Mouse (Mus musculus) hindbrain, embryonic 11.5 days (tissue): ENCODE measurements around the gene Foxm1. TPM values are rescaled to one million over a fixed set of nuclear protein-coding genes. Genes with fewer than 3 reads are reported as not detected.
"Not testable (repeated sequence)": the region's sequence is repeated elsewhere in the genome, so short reads cannot be mapped to it uniquely, and the experiment has no call there.

Experiments
- ATAC-seq: fragments of 200-750 bp; cut with Nextera tagmentation; 2 replicates; pipeline ENCODE4 v1.8.0; 2017; ENCODE audit warnings: mild to moderate bottlenecking, moderate TSS enrichment, moderate library complexity; ENCODE audit not compliant: low FRiP score
- DNase-seq: peaks from one replicate; pipeline ENCODE4 v3.0.0-alpha.2; 2015; ENCODE audit warnings: low spot score
- H3K27ac ChIP-seq: fragments of 300-500 bp; sonication (generic); 2 replicates; pipeline ENCODE4 v1.5.1; 2014; ENCODE audit warnings: mild to moderate bottlenecking, low read depth, low read length
- H3K27me3 ChIP-seq: fragments of 300-500 bp; sonication (generic); 2 replicates; pipeline ENCODE4 v1.6.1; 2014; ENCODE audit warnings: mild to moderate bottlenecking, low read length, moderate library complexity, mixed read lengths; ENCODE audit not compliant: control insufficient read depth, insufficient read depth
- H3K36me3 ChIP-seq: fragments of 300-500 bp; sonication (generic); 2 replicates; pipeline ENCODE4 v1.6.1; 2014; ENCODE audit warnings: mild to moderate bottlenecking, low read length, moderate library complexity, mixed read lengths; ENCODE audit not compliant: control insufficient read depth, insufficient read depth
- H3K4me1 ChIP-seq: fragments of 300-500 bp; sonication (generic); replicated peaks from 2 replicates; pipeline ENCODE4 v1.6.1; 2014; ENCODE audit warnings: low read length, mixed read lengths; ENCODE audit not compliant: control insufficient read depth, insufficient read depth
- H3K4me2 ChIP-seq: fragments of 300-500 bp; sonication (generic); replicated peaks from 2 replicates; pipeline ENCODE4 v1.6.1; 2014; ENCODE audit warnings: mild to moderate bottlenecking, low read depth, low read length
- H3K4me3 ChIP-seq: fragments of 300-500 bp; sonication (generic); 2 replicates; pipeline ENCODE4 v1.5.1; 2014; ENCODE audit warnings: low read depth, low read length
- H3K9ac ChIP-seq: fragments of 300-500 bp; sonication (generic); 2 replicates; pipeline ENCODE4 v1.6.1; 2014; ENCODE audit warnings: low read depth, low read length
- H3K9me3 ChIP-seq: fragments of 300-500 bp; sonication (generic); 2 replicates; pipeline ENCODE4 v1.6.1; 2016; ENCODE audit warnings: low read length; ENCODE audit not compliant: control insufficient read depth
- WGBS: fragments of 180-500 bp; shearing (Covaris S2); extraction: QIAGEN DNeasy Blood & Tissue Kit; methylation state at CpG from one replicate; pipeline ENCODE4 v1.1.7; 2014; 5-methylcytosine and 5-hydroxymethylcytosine counted together
- polyA plus RNA-seq: library from polyadenylated mRNA; unstranded; fragments of >200 nt; fragmentation: Nextera tagmentation; extraction: Ambion mirVana; gene quantifications from 2 replicates; pipeline ENCODE4 v1.2.1, GENCODE M21; 2014

The Foxm1 gene
- polyA plus RNA-seq, 1 experiment from 2014 or later: 46.1 TPM

GRCm38 (mm10) chr6:128363007-128363825, 449 bp downstream of the Foxm1 start:
- Histone ChIP-seq H3K4me2 (peak overlapping the region; percentile 82), H3K4me3 (peak overlapping the region; percentile 89), H3K9me3 (no peaks in the 10 kb centered on the region), H3K36me3 (peaks cover 6% of the 10 kb centered on the region; the same call in 1 of the 2 replicates), H3K9ac (peak overlapping the region; percentile 95), H3K27ac (peak overlapping the region; percentile 91), H3K4me1 (0 out of 2 replicates have a peak, but pooled peaks cover 3% of the 10 kb centered on the region), H3K27me3 (no peaks in the 10 kb centered on the region)
- WGBS: 2% methylated on average over 28 of the region's 46 CpGs
- ATAC-seq: no peak
- DNase-seq: peak; percentile 56

- WGBS: 74% methylated on average over 6 of the region's 6 CpGs
- H3K4me2 ChIP-seq: no peak overlapping the region
- no peak for ATAC-seq
- no peak overlapping the region for H3K9ac ChIP-seq
- 0 out of 2 replicates have a peak, but pooled peaks cover 3% of the 10 kb centered on the region for H3K4me1 ChIP-seq
- no peak overlapping the region for H3K27ac ChIP-seq
- H3K27me3 ChIP-seq: no peaks in the 10 kb centered on the region
- no peak for DNase-seq
- H3K36me3 ChIP-seq: no peaks in the 10 kb centered on the region
- no peaks in the 10 kb centered on the region for H3K9me3 ChIP-seq
- H3K4me3 ChIP-seq: no peak overlapping the region
Observed at GRCm38 (mm10) chr6:128364721-128365120, 2.0 kb downstream of the Foxm1 start.

GRCm38 (mm10) chr6:128366466-128366865, 3.7 kb downstream of the Foxm1 start:
- peaks cover 2% of the 10 kb centered on the region; the same call in 1 of the 2 replicates for H3K36me3 ChIP-seq
- WGBS: 99% methylated on average over 5 of the region's 5 CpGs
- no peaks in the 10 kb centered on the region for H3K9me3 ChIP-seq

DNA sequence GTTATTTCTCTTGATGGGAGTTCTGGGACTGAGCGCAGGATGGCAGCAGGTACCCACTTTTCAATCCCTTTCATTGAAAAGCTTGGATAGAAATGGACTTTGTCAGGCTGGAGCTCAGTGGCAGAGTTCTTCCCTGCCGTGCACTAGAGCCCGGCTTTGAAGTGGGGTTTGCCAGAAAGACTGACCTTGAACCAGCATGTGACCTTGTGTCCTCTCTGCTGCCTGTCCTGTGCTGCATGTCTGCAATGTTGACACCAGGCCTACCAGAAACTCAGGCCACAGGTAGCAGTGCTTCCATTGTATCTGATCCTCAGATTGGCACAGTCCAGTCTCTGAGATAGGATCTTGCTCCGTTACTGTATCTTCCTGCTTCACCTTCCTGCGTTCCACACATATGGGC, 7.3 kb downstream of the Foxm1 start:
- 99% methylated on average over 5 of the region's 5 CpGs for WGBS
- no peak overlapping the region for H3K27ac ChIP-seq
- no peak overlapping the region for H3K9ac ChIP-seq
- H3K36me3 ChIP-seq: peaks cover 6% of the 10 kb centered on the region
- ATAC-seq (no peak), DNase-seq (no peak)
- H3K9me3 ChIP-seq: no peaks in the 10 kb centered on the region
- H3K4me1 ChIP-seq: peaks cover 5% of the 10 kb centered on the region; the same call in 1 of the 2 replicates
- H3K4me2 ChIP-seq: no peak overlapping the region
- H3K4me3 ChIP-seq: no peak overlapping the region
- H3K27me3 ChIP-seq: no peaks in the 10 kb centered on the region

More at GRCm38 (mm10) chr6:128366466-128366865, 3.7 kb downstream of the Foxm1 start:
- DNase-seq (no peak), ATAC-seq (no peak)
- Histone ChIP-seq H3K4me1 (0 out of 2 replicates have a peak, but pooled peaks cover 3% of the 10 kb centered on the region), H3K4me2 (no peak overlapping the region), H3K9ac (no peak overlapping the region), H3K27me3 (no peaks in the 10 kb centered on the region), H3K27ac (no peak overlapping the region), H3K4me3 (no peak overlapping the region)

DNA sequence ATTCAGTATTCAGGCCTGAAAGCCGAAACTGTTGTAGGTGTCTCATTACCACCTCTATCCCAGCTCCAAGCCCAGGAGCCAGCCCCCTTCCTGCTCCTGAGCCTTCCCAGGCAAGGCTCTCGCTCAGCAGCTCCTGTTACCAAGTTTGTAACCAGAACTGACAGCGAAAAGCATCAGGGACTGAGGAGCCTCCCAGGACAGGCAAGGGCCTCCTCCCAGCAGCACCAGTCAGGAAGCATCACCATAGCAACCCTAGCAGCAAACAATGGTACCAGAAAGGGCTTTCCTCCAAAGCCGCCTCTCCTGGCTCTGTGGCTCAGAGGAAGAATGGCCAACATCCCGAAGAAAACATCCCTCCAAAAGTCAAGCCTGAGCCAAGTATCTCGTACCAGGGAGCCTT, 12.4 kb downstream of the Foxm1 start, which contains the start of the genes Tex52 and Gm44596:
Gene Tex52 (plus strand): TSS at position 265 of the 400 bp plus-strand sequence.
Gene Gm44596 (plus strand): TSS at position 312 of the 400 bp plus-strand sequence.
- H3K27ac ChIP-seq: 0 out of 2 replicates have a peak within 1 kb of the TSS, but pooled peaks have one; percentile 36
- DNase-seq: peak; percentile 57
- peaks cover 8% of the 10 kb centered on the region; the same call in 1 of the 2 replicates for H3K4me1 ChIP-seq
- peaks cover 8% of the 10 kb centered on the region for H3K36me3 ChIP-seq
- WGBS: 11% methylated on average over 5 of the region's 6 CpGs
- no peak within 1 kb of the TSS for H3K4me3 ChIP-seq
- ATAC-seq: peak; percentile 79
- H3K4me2 ChIP-seq: no peak within 1 kb of the TSS
- H3K9ac ChIP-seq: no peak within 1 kb of the TSS
- no peaks in the 10 kb centered on the region for H3K9me3 ChIP-seq
- no peaks in the 10 kb centered on the region for H3K27me3 ChIP-seq

DNA sequence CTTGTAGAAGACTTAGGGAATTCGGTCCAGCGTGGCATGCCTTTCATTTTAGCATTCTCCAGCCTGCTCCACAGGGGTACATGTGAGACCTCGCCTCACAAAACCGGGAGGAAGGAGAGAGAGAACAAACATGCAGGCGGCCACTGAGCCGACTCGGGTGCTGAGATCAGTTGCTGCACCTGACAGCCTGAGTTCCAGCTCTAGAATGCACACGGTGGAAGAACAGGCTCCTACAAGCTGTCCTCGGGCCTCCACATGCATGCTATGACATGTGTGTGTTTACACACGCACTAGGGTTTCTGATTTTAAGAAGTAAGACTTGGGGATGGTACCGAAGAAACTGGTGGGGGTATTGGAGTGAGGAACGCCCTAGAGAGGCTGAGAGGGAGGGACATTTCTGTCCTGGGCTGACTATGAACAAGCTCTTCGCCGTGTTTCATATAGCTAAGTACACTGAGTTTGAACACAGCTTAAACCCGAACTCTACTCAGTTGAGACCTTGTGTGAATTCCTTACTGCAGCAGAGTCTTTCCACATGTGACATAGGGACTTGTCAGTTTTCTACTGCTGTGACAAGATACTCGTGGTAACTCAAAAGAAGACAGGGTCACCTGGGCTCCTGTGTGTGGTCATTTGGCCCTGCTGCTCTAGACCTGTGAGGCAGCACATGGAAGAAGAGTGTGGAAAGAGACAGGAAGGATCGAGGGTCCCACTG, 13.8 kb downstream of the Foxm1 start:
- no peak for DNase-seq
- Histone ChIP-seq H3K9ac (no peak overlapping the region), H3K9me3 (no peaks in the 10 kb centered on the region), H3K27ac (no peak overlapping the region), H3K36me3 (peaks cover 6% of the 10 kb centered on the region; the same call in 1 of the 2 replicates), H3K27me3 (no peaks in the 10 kb centered on the region), H3K4me3 (no peak overlapping the region), H3K4me1 (peaks cover 8% of the 10 kb centered on the region; the same call in 1 of the 2 replicates), H3K4me2 (no peak overlapping the region)
- 90% methylated on average over 17 of the region's 17 CpGs for WGBS
- ATAC-seq: no peak

DNA sequence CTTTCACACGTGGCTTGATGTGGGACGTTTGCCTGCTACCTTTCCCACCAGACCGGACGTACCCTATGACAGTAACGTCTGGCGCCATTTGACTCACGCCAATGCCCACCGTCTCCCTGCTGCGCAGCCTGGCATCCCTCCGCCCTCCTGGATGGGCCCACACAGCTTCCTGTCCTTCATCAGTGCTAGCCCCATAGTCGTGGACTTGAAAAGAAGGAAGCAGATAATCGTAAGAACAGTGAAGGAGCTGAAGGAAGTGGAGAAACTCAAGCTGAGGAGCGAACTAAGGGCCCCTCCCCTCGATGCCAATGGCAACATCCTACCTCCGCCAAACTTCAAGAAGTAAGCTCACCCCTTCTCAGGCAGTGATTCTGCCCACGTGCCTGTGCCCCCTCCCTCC, 16.9 kb downstream of the Foxm1 start:
- WGBS: 88% methylated on average over 16 of the region's 16 CpGs
- Histone ChIP-seq H3K4me1 (peaks cover 7% of the 10 kb centered on the region; the same call in 1 of the 2 replicates), H3K4me2 (no peak overlapping the region), H3K27ac (no peak overlapping the region), H3K4me3 (no peak overlapping the region), H3K9me3 (no peaks in the 10 kb centered on the region), H3K9ac (no peak overlapping the region), H3K36me3 (peaks cover 2% of the 10 kb centered on the region; the same call in 1 of the 2 replicates), H3K27me3 (no peaks in the 10 kb centered on the region)
- DNase-seq (no peak), ATAC-seq (no peak)

GRCm38 (mm10) chr6:128380594-128381167, 17.9 kb downstream of the Foxm1 start:
- not testable (repeated sequence) for H3K27me3 ChIP-seq, H3K9me3 ChIP-seq, H3K4me3 ChIP-seq, H3K4me1 ChIP-seq, H3K36me3 ChIP-seq, H3K27ac ChIP-seq, H3K9ac ChIP-seq, H3K4me2 ChIP-seq, ATAC-seq, DNase-seq
- WGBS: 89% methylated on average over 1 of the region's 1 CpGs
